Mouse (Mus musculus): ENCODE results near the gene Med10.

GRCm38 (mm10) chr13:69852313-69852712 is 50.1 kb downstream of the Med10 start:
- no peak for TF ChIP-seq CTCF (IDR thresholded peaks at IDR 0.05; ENCODE audit: low read depth)
- no peak for TF ChIP-seq EP300 (IDR thresholded peaks at IDR 0.05; ENCODE audit: low read depth)
